Mouse (Mus musculus): ENCODE measurements at regions not wholly inside any gene's neighbourhood (a gene's known extent, or its start where the extent isn't known, plus 50 kb on each side); places are given as distances from the start of the nearest gene placed in this dataset.
A peak's percentile ranks its signal among the peaks of the same experiment; 100 is the strongest.

DNA sequence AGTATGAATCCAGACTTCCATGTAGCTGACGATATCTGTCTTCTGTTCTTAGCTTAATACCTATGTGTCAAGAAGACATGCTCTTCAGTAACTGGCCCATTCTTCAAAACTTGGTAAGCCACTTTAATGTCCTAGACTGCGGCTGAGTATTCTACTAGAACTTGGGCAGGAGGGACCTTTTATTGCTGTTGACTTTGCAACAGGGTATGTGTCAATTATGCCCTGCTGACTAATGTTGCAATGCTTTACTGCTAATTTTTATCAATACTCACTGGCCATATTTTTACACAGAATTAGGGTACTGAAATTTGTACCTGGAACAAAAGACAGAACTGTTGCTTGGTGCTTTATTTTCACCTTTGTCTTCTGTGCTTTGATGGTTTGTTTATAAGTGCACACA is 746.9 kb downstream of the Ppargc1a start:
- DNase-seq (ENCODE audit: low read depth, low spot score) = no peak

DNA sequence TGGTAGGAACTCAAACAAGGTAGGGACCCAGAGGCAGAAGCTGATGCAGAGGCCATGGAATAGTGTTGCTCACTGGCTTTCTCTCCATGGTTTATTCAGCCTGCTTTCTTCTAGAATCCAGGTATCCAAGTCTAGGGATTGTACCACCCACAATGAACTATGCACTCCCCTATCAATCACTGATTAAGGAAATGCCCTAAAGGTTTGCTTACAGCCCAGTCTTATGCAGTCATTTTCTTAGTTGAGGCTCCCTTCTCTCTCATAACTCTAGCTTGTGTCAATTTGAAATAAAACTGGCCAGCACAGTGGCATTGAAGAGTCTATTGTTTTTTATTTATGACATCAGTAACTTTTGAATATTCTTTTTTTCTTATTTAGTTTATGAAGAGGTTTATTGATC is 747.6 kb downstream of the Ppargc1a start:
- DNase-seq (ENCODE audit: low read depth, low spot score) = no peak

DNA sequence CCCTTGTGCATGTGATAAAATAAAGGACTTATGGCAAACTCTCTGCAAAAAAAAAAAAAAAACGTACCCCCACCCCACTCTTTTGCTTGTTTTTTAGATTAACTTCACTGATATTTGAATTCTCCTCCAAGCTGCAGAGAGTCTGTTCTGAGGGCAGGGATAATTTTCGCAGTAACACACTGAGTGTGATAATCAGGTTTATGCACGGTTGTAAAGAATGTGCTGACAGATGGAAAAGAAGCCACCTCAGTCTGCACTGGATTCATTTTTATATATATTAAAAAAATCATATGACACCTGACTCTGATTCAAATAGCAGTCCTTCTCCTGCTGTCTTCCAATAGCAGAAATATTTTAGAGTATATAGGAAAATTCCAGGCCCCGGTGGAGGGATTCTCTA is 736.5 kb upstream of the Adgra3 start:
- no peak for DNase-seq (ENCODE audit: low read depth, low spot score)

DNA sequence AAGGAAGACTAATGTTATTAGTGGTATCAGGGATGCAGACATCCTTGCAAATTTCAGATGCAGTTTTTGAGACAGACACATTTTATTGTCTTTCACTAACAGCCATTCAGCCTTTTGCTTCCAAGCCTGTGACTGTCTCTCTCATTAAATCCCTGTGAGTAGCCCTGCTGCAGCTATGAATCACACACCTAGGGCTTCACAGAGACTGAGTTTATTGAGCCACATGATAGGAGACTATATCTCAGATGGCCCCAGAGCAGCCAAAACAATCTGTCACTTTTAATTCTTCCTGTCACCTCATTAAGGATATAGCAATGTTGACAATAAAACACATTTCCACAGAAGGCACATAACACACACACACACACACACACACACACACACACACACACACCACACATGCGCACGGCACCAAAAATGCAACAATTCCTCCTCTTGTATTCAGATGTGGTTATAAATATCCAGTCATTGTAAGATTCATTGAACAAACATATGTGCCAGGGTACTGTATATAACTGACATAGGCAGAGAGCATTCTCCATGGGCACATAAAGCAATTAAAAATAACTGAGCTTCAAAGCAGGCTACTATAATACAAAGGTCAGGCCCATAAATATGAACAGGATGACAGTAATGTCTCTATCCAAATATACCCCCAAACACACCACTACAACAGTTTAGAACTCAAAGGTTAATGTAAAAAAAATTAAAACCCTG is 735.8 kb upstream of the Adgra3 start:
- DNase-seq (ENCODE audit: low read depth, low spot score) = no peak

DNA sequence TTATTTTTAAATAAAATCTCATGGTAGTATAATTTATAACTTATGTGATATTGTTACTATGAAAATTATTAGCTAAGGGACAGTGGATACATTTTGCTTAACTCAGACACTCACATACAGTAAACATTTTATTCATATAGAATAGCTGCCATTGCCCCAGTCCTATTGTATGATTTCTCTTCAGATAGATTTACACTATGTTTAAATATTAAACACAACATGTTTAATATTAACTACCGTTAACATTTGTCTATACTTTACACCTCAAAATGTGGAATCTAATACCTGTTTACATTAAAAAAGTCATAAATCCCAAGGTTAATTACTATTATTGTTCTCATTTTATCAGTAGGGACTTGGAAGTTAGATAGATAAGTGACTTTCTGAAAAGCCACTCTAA is 734.8 kb upstream of the Adgra3 start:
- DNase-seq (ENCODE audit: low read depth, low spot score) = no peak

DNA sequence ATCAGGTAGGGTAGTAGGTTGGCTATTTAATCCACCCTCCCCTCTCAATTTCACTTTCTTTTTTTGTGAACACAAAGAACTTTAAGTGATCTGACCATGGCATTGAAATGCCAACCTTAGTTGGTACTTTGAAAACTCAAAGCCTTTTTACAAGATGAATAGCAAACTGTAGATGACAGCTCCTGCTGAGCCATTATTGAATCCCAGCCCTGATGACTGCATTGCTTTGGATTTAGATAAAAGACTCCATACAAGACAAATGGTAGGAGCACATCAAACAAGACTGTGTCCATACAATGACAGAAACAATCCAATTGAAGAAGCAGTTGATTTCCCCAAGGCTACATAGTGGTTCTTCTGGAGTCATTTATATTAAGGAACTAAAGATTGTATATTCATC is 726.5 kb upstream of the Adgra3 start:
- DNase-seq (ENCODE audit: low read depth, low spot score) = no peak

DNA sequence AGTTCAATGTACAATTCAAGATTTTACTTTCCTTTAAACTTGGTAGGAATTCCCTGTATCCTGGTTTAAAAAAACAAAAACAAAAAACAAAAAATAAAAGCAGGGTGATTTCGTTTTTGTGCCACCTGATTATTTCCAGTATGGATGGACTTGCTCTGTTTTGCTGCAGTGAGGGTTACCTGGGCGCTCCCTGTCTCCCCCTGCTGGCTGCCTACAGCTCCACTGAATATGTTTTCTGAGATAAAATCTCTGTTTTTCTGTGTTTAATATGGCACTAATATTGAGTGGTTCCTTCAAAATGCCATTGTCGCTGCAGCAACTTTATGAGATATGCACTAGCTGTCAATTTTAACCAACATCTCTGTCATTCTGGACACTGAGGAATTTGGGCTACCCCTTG is 720.3 kb upstream of the Adgra3 start:
- no peak for DNase-seq (ENCODE audit: low read depth, low spot score)

DNA sequence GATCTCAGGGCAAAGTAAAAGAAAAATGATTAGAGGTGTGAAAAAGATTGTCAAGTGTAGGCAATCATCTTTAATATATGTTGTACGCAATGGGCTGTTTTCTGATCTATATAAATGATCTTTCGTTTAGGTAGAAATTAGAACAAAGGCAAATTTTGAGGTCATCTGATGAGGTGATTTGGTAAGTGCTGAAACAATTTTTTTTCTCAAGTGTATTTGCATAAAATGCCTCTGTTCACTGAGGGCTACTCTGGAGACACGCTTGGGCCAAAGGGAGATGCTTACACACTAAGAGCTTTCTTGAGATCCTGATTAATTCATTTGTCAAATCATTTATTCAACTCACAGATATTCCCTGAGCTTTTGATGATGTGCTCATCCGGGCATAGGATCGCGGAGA is 719.4 kb upstream of the Adgra3 start:
- DNase-seq (ENCODE audit: low read depth, low spot score) = no peak

DNA sequence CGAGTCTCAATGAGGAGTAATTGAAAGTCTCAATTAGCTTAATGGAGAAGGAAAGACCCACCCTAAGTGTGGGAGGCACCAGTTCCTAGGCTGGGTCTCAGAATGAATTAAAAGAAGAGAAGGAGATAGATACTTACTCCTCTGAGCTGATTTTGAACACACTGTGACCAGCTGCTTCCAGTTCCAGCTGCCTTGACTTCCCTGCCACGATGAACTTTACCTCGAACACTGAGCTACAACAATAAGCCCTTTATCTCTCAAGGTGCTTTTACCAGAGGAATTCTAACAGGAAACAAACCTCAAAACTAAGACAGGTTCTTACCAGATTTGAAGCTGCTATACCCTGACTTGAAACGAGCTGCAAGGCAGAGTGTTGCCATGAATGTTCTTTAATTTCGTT is 703.5 kb upstream of the Adgra3 start:
- DNase-seq (ENCODE audit: low read depth, low spot score) = no peak

DNA sequence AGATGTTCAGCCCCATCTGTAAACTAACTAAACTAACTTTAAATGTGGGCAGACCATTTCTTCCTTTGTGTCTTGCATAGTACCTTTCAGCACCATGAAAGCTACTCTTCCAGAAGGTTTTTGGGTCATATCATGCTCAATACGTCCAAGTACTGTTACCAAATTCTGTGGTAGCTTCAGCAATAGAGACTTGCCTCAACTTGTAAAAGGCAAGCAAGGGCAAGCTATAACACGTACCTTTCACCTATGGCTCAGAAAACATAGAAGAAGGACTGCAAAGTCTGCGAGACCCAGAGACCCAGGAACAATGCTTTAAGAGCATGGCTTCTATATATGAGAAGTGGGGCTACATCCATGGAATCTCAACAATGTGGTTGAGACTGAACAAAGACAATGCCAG is 701.6 kb upstream of the Adgra3 start:
- no peak for DNase-seq (ENCODE audit: low read depth, low spot score)

DNA sequence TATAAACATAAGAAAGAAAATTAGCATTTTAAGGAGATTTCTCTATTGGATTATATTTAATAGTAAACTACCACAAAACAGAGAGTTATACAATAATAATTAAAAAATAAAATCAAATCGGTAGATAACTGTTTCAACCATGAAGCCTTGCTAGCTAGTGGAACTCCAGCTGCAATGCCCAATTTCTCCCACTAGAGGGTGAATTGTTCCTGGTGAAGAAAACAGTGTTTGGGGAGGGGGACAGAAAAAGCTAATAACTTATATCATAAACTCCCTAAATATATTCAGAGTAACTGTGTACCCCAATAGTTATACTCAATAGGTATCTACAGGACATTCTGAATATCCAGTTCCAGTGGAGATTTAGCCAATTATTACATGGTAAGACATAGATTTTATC is 694.0 kb upstream of the Adgra3 start:
- DNase-seq (ENCODE audit: low read depth, low spot score) = peak; percentile 21

DNA sequence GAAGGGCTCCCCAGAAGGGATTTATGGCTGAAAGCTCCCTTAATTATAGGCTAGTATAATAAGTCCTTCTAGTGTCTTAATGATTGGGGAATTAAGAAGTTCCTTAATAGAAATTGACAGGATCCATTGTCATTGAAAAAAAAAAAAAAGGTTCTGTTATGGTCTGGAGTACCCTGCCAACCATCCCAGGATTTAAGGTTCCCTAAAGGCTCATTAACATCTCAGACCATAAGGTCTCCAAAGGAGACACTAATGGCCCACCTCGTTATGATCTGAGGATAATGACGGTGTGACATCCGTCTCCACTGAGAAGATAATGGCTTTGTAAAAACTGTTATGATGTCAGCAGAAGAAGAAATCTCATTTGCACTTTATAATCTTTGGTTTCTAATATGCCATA is 692.6 kb upstream of the Adgra3 start:
- DNase-seq (ENCODE audit: low read depth, low spot score) = no peak

DNA sequence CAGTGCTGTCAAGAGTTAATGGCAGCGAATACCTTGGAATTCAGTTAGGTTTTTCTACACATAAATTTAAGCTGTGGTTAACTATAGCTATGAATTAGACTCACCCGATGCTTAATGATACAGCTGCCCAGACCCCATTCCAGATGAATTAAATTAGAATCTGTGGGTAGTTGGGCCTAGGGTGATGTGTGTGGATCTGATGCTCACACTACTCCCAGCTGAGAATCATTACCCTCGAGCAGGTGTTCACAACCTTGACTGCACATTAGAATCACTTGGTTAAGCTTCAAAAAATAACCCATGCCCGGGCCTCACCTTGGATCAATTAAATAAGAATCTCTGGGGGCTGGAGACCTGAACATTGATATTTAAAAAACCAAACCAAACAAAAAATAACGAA is 684.2 kb upstream of the Adgra3 start:
- peak; percentile 49 for DNase-seq (ENCODE audit: low read depth, low spot score)

DNA sequence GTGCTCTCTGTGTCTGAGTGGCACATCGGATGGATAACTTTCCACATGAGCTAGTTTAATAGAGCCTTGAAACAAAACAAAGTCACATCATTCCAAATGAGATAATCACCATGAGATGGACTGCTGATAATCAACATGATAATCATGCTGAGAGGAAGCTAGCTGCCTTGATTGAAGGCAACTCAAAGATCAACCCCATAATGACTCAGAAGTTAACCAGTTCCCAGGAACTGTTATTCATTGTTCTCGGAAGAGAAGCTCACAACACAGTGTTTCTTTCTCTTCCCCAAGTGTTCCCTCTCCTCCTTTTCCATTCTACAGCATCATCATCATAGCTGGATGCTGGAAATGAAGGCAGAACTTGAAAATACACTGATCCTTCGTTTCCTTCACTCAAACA is 674.9 kb upstream of the Adgra3 start:
- no peak for DNase-seq (ENCODE audit: low read depth, low spot score)

DNA sequence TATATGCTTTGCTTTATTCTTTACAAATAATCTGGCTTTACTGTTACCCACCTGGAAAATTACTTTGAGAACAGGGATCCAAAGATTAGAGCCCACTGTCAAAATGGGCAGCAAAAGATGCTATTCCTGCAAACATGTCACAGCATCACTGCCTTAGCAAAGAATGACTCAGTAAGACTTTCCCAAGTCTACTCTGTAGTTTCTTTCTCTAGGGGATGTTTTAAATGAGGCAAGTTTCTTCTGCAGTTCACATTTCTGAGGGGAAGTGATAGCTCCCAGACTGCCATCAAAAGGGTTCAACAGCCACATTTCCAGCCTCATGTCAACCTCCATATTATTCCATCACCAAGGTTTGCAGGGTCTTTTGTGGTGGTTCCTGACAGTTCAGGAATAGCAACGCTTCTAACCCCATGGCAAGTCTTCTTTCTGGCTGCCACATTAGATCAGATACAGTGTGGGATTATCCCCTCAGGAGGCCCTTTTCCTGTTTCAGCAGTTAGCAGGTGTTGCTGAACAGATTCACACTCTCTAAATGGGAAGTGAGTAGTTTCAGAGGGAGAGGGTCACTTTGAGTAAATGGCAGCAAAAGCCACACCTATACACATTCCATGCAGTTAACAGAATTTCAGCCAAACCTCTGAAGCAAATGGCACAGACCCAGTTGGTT is 669.7 kb upstream of the Adgra3 start:
- no peak for DNase-seq (ENCODE audit: low read depth, low spot score)

DNA sequence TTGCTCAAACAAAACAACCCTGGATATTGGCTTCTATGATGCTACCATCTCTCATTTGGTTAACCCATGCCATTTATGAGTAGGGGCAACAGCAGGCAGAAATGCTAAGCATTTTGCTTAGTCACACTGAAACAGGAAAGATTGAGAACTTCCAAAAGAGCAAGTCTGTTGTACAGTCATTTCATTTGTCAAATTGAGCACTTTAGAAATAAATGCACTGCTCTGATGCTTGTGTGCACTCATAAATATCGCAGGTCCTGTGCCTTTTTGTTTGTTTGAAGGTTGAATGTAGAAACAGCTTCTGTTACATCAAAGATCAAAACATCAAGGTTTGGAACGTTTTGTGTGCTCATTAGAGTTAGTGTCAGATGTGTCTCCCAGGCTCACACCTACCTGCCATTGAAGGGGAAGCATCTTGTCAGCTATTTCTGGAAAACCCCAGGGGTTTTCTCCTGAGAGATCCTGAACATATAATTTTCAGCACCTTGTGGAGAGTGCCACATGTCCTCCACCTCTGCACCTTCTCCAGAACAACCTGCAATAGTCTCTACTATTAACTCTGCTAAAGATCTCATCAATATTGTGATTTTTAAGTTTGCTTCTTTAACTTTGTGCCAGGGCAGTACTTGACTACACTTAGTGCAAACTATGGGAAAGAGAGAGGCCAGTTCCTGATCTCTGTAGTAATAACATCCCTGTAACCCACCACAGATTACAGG is 648.3 kb upstream of the Adgra3 start:
- DNase-seq (ENCODE audit: low read depth, low spot score) = no peak

DNA sequence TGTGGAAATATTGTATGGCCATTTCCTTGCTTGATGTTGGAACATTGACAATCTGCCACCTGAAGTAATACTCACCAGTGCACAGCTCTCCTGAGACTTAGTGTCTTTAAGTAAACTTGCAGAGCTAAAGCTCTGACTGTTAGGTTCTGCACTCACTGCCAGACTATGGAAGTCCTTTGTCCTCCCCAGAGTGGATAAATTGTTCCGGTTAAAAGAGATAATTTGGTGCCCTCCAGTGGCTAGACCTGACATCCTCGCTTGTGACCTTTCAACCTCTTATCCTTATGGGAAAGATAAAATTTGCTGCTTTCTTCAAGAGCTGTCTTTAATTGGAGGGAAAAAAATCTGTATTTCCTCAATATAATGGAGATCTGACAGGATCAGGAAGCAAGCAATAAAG is 639.3 kb upstream of the Adgra3 start:
- DNase-seq (ENCODE audit: low read depth, low spot score) = no peak

DNA sequence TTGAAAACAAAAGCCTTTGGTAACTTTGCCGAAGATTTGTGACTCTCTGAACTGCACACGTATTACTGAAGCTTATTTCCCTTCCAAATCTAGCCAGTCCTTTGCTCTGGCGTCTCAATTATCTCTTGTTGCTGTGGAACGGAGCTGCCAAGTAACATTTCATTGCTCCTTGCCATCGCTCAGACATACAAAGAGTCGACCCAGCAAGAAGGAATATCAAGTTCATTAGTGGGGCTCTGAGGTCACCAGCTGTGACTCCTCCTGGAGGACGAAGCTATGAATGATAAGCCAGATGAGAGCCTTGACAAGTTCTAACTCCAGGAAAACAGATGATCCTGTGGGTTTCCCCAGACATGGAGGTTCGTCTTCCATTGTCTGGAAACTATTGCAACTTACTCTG is 638.8 kb upstream of the Adgra3 start:
- DNase-seq (ENCODE audit: low read depth, low spot score) = no peak

DNA sequence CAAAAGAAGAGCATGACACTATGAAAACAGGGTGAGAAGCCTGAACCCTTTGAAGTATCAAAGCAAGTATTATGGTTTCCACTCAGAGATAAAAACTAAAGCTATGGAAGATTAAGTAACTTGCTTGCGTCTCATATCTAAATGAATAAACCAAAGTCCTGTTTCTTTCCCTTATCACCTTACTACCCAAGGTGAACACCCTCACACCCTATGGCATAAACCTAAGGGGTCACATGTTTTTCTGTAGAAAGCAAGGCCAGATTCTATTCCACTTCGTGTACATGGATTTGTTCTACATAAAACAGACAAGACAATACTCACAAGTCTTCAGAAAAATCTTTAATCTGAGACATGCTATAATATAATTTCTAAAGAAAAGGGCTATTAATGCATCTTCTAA is 629.6 kb upstream of the Adgra3 start:
- no peak for DNase-seq (ENCODE audit: low read depth, low spot score)

DNA sequence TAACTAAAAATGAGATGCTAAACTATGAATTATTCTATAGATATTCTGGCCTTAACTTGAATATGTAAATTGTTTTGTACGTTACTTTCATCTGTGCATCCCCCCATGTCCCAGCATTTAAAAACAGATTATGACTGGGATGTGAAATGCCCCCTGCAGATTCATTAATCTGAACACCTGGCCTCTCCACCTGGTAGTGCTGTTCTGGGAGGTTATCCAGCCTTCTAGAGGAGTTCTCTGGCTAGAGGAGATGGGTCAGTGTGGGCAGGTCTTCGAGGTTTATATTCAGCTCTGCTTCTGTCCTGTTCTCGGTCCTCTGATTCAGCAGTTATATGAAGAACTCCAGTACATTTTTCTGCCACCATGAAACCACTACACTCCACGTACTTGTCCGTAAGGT is 625.2 kb upstream of the Adgra3 start:
- DNase-seq (ENCODE audit: low read depth, low spot score) = no peak

DNA sequence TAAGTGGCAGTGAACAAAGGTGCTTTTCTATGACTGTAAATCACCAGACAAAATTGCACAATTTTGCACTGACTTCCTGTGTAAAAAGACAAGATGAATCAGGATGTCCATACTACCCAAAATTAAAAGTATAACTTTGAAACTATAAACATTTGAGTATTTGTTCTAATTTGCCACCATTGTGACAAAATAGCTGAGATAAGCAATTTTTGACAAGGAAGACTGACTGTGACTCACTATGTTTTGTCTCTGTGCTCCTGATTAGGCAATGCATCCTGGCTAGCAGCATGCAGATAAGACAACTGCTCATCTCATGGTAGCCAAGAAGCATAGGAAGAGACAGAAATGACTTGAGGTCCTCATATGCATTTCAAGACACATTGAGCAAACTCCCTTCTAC is 577.7 kb upstream of the Adgra3 start:
- DNase-seq (ENCODE audit: low read depth, low spot score) = no peak

DNA sequence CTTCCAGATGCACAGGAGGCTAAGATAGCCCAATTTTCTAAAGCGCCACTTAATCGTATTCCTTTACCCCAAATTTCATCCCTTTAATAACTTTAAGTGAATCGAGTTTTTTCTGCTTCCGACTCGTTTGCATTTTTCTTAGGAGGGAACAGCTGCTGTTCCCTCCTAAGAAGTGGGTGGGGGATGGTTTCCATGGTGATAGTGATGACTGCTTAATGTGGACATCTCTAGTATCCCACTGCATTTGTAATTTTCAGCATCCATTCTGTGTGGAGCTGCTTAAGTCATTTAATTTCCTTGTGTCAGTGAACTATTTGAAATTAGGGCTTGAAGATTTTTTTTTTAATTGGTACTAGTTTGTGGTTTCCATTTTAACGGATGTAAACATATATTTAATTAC is 567.8 kb upstream of the Adgra3 start:
- no peak for DNase-seq (ENCODE audit: low read depth, low spot score)

DNA sequence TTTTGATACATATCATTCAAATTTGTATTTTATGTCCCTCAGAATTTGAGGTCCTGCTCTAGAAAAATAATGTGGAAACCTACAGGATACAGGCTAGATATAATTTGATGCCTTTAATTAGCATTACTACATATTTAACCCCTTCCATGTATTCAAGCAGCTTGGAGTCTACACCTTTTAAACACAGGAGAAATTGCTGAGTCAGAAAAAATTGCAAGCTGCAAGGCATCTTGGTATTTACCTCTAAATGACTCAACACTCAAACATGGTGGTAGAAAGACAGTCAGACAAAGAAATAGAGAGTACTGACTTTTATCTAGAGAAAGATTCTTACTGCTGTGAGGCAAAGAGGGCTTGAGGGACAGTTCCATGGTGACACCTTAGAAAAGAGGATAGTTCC is 565.4 kb upstream of the Adgra3 start:
- no peak for DNase-seq (ENCODE audit: low read depth, low spot score)
